Mouse (Mus musculus) heart, adult 2 months (tissue): ENCODE results near the gene Taf6l. TPM values are rescaled to one million over a fixed set of nuclear protein-coding genes. Genes with fewer than 3 reads are reported as not detected.

Experiments used
- DNase-seq, 2 experiments: peaks; one replicate each; pipeline ENCODE4 v3.0.0; 2021
- H3K27ac ChIP-seq: fragments of 200-600 bp; 2 replicates; pipeline ENCODE4 v1.8.1; 2022
- H3K27me3 ChIP-seq: fragments of 200-500 bp; 2 replicates; pipeline ENCODE4 v1.6.1; 2012; ENCODE audit warnings: mild to moderate bottlenecking, low read length, inconsistent platforms, mixed read lengths; ENCODE audit not compliant: control insufficient read depth, insufficient read depth
- H3K36me3 ChIP-seq: fragments of 200-500 bp; 2 replicates; pipeline ENCODE4 v1.6.1; 2012; ENCODE audit warnings: low read length, inconsistent platforms; ENCODE audit not compliant: control insufficient read depth, insufficient read depth
- H3K4me1 ChIP-seq: fragments of 200-500 bp; 2 replicates; pipeline ENCODE4 v1.6.1; 2011; ENCODE audit warnings: low read length; ENCODE audit not compliant: control insufficient read depth, insufficient read depth
- H3K4me3 ChIP-seq: fragments of 200-600 bp; 2 replicates; pipeline ENCODE4 v1.8.1; 2022
- H3K79me2 ChIP-seq: fragments of 200-500 bp; replicated peaks from 2 replicates; pipeline ENCODE4 v1.6.1; 2012; ENCODE audit warnings: mild to moderate bottlenecking, inconsistent platforms, low read length, moderate library complexity, mixed read lengths; ENCODE audit not compliant: control insufficient read depth, insufficient read depth
- H3K9ac ChIP-seq: fragments of 200-500 bp; 2 replicates; pipeline ENCODE4 v1.6.1; 2012; ENCODE audit warnings: low read depth, mild to moderate bottlenecking, control low read depth, inconsistent platforms, low read length, mixed read lengths
- CTCF ChIP-seq: fragments of 200-600 bp; IDR thresholded peaks from 2 replicates; pipeline ENCODE4 v1.8.1; 2022; ENCODE audit warnings: antibody characterized with exemption, mild to moderate bottlenecking, moderate library complexity
- EP300 ChIP-seq: fragments of 200-500 bp; IDR thresholded peaks from 2 replicates; pipeline ENCODE4 v1.6.1; 2011; ENCODE audit warnings: low read depth, low read length, control low read depth; ENCODE audit not compliant: insufficient read depth
- POLR2A ChIP-seq: fragments of 200-500 bp; IDR thresholded peaks from 2 replicates; pipeline ENCODE4 v1.6.1; 2011; ENCODE audit warnings: mild to moderate bottlenecking, low read depth, low read length, control low read depth; ENCODE audit not compliant: insufficient read depth
- WGBS: fragments of 180-500 bp; shearing (Covaris S2); methylation state at CpG from one replicate; pipeline ENCODE4 v1.1.7; 2018; 5-methylcytosine and 5-hydroxymethylcytosine counted together
- intact Hi-C: fragments of 180-260 bp; cut with DNase I; formaldehyde crosslinking; loops from one replicate; pipeline ENCODE4 v1.15.1; 2025
- polyA plus RNA-seq: library from polyadenylated mRNA; depleted of rRNA; stranded (reverse); fragments of >200 nt; gene quantifications from 2 replicates; pipeline ENCODE4 v1.2.3, GENCODE M21; 2012
- total RNA-seq, 2 experiments: library from RNA; stranded (reverse); gene quantifications; 2 replicates each; pipeline ENCODE4 v1.2.3; 2021

Gene Taf6l
- total and polyA plus RNA-seq, 3 experiments, result 6.2 to 9.1 (median 7.8) TPM

- Histone ChIP-seq H3K9ac (no peak overlapping the region), H3K27ac (no peak overlapping the region), H3K27me3 (no peaks in the 10 kb centered on the region), H3K4me3 (no peak overlapping the region), H3K4me1 (no peaks in the 10 kb centered on the region), H3K36me3 (no peaks in the 10 kb centered on the region), H3K79me2 (no peaks in the 10 kb centered on the region)
- intact Hi-C loops, result no loop called here
- 47% methylated on average over 1 of the region's 1 CpGs for WGBS
- no peak for DNase-seq
- TF ChIP-seq CTCF, result no peak
- TF ChIP-seq EP300, result no peak
- no peak for TF ChIP-seq POLR2A
Observed at GRCm38 (mm10) chr19:8789171-8789570, 3.0 kb upstream of the Taf6l start.

GRCm38 (mm10) chr19:8788521-8788920, 2.3 kb upstream of the Taf6l start:
- Histone ChIP-seq H3K9ac (no peak overlapping the region), H3K4me1 (no peaks in the 10 kb centered on the region), H3K36me3 (no peaks in the 10 kb centered on the region), H3K4me3 (no peak overlapping the region), H3K79me2 (no peaks in the 10 kb centered on the region), H3K27ac (no peak overlapping the region), H3K27me3 (no peaks in the 10 kb centered on the region)
- no peak for DNase-seq
- intact Hi-C loops, result no loop called here
- 51% methylated on average over 3 of the region's 3 CpGs for WGBS
- TF ChIP-seq POLR2A (no peak), CTCF (no peak), EP300 (no peak)

GRCm38 (mm10) chr19:8774951-8775421, 11.2 kb downstream of the Taf6l start:
- intact Hi-C loops, result loop anchor here (2.0 to 5.0 kb wide), 3 partner anchors 18 to 42 kb away; partner anchors contain the start of genes Nxf1, Polr2g and Ttc9c
- TF ChIP-seq POLR2A, result no peak
- no peak for TF ChIP-seq CTCF
- TF ChIP-seq EP300, result no peak
- WGBS, result 3% methylated on average over 20 of the region's 20 CpGs

GRCm38 (mm10) chr19:8774086-8774835, 12.0 kb downstream of the Taf6l start, which contains the start of gene Tmem179b:
Gene Tmem179b (minus strand): TSS chr19:8774467.
- peaks cover 11% of the 10 kb centered on the region for H3K4me1 ChIP-seq
- under 1% methylated on average over 68 of the region's 68 CpGs for WGBS
- H3K9ac ChIP-seq, result peak within 1 kb of the TSS; percentile 96
- H3K27ac ChIP-seq, result peak within 1 kb of the TSS; percentile 90
- H3K27me3 ChIP-seq, result no peaks in the 10 kb centered on the region
- DNase-seq, result peak; percentile 97 to 98
- TF ChIP-seq EP300, result 0 out of 2 replicates have a peak, but pooled peaks have one; percentile 49
- peak; percentile 96 for TF ChIP-seq POLR2A
- TF ChIP-seq CTCF, result peak; percentile 37
- peak within 1 kb of the TSS; percentile 83 for H3K4me3 ChIP-seq
- H3K79me2 ChIP-seq, result peaks cover 1% of the 10 kb centered on the region; the same call in 1 of the 2 replicates
- peaks cover 11% of the 10 kb centered on the region for H3K36me3 ChIP-seq
- intact Hi-C loops, result loop anchor here (2.0 to 5.0 kb wide), 3 partner anchors 17 to 43 kb away; partner anchors contain the start of genes Nxf1, Polr2g and Ttc9c

More at GRCm38 (mm10) chr19:8774951-8775421, 11.2 kb downstream of the Taf6l start:
- DNase-seq, result no peak
- peaks cover 9% of the 10 kb centered on the region for H3K36me3 ChIP-seq
- peak overlapping the region; percentile 96 for H3K9ac ChIP-seq
- peak overlapping the region; percentile 83 for H3K4me3 ChIP-seq
- H3K79me2 ChIP-seq, result peaks cover 1% of the 10 kb centered on the region; the same call in 1 of the 2 replicates
- H3K4me1 ChIP-seq, result peaks cover 11% of the 10 kb centered on the region
- no peaks in the 10 kb centered on the region for H3K27me3 ChIP-seq
- H3K27ac ChIP-seq, result peak overlapping the region; percentile 90

GRCm38 (mm10) chr19:8773409-8773808, 12.8 kb downstream of the Taf6l start:
- peaks cover 1% of the 10 kb centered on the region; the same call in 1 of the 2 replicates for H3K79me2 ChIP-seq
- no peak for DNase-seq
- intact Hi-C loops, result loop anchor here (5.0 kb wide), 1 partner anchor 44 kb away; the partner anchor contains the start of gene Ttc9c
- H3K9ac ChIP-seq, result no peak overlapping the region
- TF ChIP-seq CTCF (no peak), EP300 (no peak), POLR2A (no peak)
- peak overlapping the region; percentile 90; the same call in 1 of the 2 replicates for H3K27ac ChIP-seq
- H3K4me3 ChIP-seq, result peak overlapping the region; percentile 83
- peaks cover 11% of the 10 kb centered on the region for H3K4me1 ChIP-seq
- no peaks in the 10 kb centered on the region for H3K27me3 ChIP-seq
- peaks cover 11% of the 10 kb centered on the region for H3K36me3 ChIP-seq
- 43% methylated on average over 6 of the region's 6 CpGs for WGBS
